Mouse (Mus musculus): ENCODE results near the gene Maz. TPM values are rescaled to one million over a fixed set of nuclear protein-coding genes. Genes with fewer than 3 reads are reported as not detected.

Gene Maz
- total RNA-seq, 2 experiments from 2014 or later: 210 to 221 TPM

DNA sequence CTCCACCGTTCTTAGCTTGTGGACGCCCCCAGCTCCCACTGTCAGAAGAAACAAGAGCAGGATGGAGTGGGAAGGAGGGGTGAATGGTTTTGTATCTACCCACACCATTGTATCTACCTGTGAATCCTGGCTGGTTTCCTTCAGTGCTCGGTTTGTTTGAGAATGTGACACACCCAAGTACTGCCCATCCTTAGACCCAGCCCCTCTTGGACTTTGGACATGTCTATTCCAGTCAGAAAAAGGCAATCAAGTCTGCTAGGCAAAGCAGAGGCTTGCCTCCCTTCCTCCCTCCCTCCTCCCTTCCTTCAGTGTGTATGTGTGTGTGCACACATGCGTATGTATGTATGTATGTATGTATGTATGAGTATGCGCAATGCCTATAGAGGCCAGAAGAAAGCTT is 23.2 kb downstream of the Maz start:
- DNase-seq (ENCODE audit: extremely low spot score in 1 of 2, low spot score in 2 of 2): no peak
- Histone ChIP-seq H3K4me3 (no peak overlapping the region), H3K27ac (no peak overlapping the region)
- intact Hi-C loops (cut with DNase I): no loop called here
- TF ChIP-seq CTCF (IDR thresholded peaks at IDR 0.05): no peak

DNA sequence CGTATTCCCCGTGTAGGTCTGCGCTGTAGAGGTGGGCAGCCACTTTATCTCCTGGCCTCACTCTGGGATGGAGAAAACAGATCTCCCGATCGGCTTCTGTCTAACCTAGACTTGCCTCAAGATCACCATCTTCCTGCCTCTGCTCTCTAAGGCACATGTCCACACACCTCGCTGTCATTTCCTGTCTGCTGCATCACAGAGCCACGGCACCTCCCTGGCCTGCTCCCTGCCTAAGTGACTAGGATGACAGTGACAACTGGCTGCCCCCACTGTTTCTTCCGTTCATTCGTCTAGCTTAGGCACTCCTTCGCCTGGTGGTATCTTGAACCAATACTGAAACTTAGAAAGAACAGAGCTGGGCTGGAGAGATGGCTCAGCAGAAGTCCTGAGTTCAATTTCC is 27.3 kb downstream of the Maz start:
- intact Hi-C loops (cut with DNase I): no loop called here
- no peak for TF ChIP-seq CTCF (IDR thresholded peaks at IDR 0.05)
- DNase-seq (ENCODE audit: extremely low spot score in 1 of 2, low spot score in 2 of 2): no peak
- no peak overlapping the region for H3K4me3 ChIP-seq
- H3K27ac ChIP-seq: no peak overlapping the region

DNA sequence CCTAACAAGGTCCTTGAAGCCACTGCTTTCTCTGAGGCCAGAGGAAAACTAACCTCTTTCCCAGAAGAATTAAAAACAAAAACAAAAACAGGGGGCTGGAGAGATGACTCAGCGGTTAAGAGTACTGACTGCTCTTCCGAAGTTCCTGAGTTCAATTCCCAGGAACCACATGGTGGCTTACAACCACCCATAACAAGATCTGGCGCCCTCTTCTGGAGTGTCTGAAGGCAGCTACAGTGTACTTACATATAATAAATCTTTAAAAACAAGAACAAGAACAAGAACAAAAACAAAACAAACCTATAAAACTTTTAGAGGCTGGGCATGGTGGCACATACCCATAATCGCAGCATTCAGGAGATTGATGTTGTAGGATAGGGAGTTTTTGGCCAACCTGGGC is 30.4 kb downstream of the Maz start:
- peak; percentile 18; the same call in 1 of the 2 replicates for TF ChIP-seq CTCF (IDR thresholded peaks at IDR 0.05)
- no peak overlapping the region for H3K4me3 ChIP-seq
- intact Hi-C loops (cut with DNase I): no loop called here
- H3K27ac ChIP-seq: no peak overlapping the region
- no peak for DNase-seq (ENCODE audit: extremely low spot score in 1 of 2, low spot score in 2 of 2)

DNA sequence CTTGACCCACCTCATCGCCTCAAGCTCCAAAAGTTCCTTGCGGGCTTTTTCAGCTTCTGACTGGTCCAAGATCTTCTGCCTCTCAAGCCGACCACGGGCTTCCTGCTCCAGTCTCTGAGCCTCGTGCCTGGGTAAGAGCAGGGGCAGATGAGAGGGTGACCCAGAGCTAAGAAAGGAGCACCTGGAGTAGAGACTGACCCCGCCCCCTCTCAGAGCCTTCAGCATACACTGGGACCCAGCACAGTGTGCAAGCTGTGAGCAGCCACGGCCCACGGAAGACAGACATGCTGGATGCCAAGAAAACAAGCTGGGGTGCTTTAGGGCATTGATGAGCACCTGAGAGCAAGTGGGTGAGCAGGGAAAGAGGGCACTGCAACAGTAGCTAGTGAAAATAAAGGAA is 38.0 kb downstream of the Maz start:
- intact Hi-C loops (cut with DNase I): no loop called here
- no peak for DNase-seq (ENCODE audit: extremely low spot score in 1 of 2, low spot score in 2 of 2)
- no peak for TF ChIP-seq CTCF (IDR thresholded peaks at IDR 0.05)
- Histone ChIP-seq H3K4me3 (no peak overlapping the region), H3K27ac (no peak overlapping the region)

DNA sequence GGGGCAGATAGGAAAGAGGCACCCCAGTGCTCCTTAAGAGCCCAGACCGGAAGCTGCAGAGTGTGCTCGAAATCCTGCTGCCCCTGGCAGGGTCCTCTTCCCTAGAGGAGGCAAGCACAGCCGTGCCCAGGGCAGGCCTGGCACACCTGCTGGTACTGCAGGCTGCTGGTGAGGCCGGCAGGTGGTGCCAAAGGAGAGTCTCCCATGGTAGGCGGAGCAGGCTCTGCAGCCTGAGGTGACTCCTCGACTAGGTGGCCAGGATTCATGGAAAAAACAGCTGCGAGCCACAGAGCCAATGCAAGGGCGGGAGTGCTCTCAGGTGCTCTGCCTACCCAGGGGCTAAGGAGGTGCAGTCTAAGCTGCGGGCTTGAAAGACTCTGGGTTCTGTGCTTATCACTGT is 40.5 kb downstream of the Maz start:
- intact Hi-C loops (cut with DNase I): loop anchor here (1.0 kb wide), 1 partner anchor 121 kb away; no protein-coding TSS in a partner anchor
- peak; percentile 64 for TF ChIP-seq CTCF (IDR thresholded peaks at IDR 0.05)
- Histone ChIP-seq H3K4me3 (no peak overlapping the region), H3K27ac (peak overlapping the region; percentile 45)
- DNase-seq (ENCODE audit: extremely low spot score in 1 of 2, low spot score in 2 of 2): peak in 1 of 2 experiments; percentile 52

DNA sequence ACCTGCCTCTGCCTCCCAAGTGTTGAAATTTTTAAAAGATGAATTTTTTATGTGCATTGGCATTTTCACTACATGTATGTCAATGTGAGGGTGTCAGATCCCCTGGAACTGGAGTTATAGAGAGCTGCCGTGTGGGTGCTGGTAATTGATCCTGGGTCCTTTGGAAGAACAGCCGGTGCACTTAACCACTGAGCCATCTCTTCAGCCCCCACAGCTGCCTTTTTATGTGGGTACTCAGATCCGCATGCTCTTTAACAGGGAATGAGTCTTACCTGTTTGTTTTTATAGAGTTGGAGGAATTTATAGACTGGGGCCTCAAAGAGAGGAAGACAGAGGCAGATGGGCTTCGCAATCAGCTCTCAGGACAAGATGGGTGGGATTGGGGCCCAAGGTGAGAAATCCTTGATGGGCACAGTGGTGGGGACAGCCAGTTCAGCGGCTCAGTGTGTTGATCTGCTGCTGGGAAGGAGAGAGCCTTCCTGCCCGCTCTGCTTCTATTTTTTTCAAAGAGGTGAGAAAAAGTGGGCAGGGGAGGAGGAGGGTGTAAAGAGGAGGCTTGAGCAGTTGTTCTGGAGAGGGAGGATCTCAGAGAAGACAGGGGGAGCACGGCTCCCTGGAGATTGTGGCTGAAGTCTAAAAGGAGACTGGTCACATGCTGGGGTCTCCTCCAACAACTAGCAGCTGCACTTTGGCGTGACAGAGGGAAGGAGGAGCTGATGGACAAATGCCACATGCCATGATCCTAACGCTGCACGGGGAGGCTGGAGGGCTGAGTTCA is 42.0 kb downstream of the Maz start:
- TF ChIP-seq CTCF (IDR thresholded peaks at IDR 0.05): no peak; the same call in 1 of the 2 replicates
- DNase-seq (ENCODE audit: extremely low spot score in 1 of 2, low spot score in 2 of 2): peak in 1 of 2 experiments; percentile 49
- Histone ChIP-seq H3K4me3 (no peak overlapping the region), H3K27ac (peak overlapping the region; percentile 45)
- intact Hi-C loops (cut with DNase I): loop anchor here (1.0 kb wide), 2 partner anchors 23 to 127 kb away; no protein-coding TSS in a partner anchor

DNA sequence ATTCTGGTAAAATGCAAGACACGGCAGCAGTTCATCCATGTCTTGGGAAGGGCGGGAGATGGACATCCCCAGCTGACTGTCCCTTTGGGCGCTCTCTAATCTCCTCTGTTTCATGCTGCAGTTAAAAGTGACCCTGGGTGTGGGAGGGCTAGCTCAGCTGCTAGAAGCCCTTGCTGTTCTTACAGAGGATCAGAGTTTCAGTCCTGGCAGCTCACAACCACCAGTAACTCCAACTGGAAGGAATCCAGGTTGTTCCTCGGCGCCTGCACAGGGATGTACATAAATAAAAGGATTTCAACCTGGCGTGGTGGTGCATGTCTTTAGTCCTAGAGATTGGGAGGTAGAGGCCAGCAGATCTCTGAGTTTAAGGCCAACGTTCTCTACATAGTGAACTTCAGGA is 43.7 kb downstream of the Maz start:
- peak overlapping the region; percentile 28; the same call in 1 of the 2 replicates for H3K27ac ChIP-seq
- intact Hi-C loops (cut with DNase I): no loop called here
- DNase-seq (ENCODE audit: extremely low spot score in 1 of 2, low spot score in 2 of 2): no peak
- TF ChIP-seq CTCF (IDR thresholded peaks at IDR 0.05): no peak
- H3K4me3 ChIP-seq: no peak overlapping the region

DNA sequence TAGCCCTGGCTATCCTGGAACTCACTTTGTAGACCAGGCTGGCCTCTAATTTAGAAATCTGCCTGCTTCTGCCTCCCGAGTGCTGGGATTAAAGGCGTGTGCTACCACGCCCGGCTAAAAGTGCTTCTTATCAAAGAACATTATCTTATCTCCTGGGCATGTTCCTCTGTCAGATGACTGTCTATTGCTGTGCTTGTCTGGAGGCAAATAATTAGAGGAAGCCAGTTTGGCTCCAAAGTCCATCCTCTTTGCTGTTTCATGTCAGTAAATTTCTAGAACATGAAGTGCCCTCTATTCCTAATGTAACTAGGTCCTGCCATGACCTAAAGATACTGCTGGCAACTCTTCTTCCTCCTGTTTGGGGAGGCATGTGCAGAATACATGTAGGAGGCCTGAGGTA is 44.8 kb downstream of the Maz start:
- intact Hi-C loops (cut with DNase I): no loop called here
- Histone ChIP-seq H3K27ac (no peak overlapping the region), H3K4me3 (no peak overlapping the region)
- no peak for DNase-seq (ENCODE audit: extremely low spot score in 1 of 2, low spot score in 2 of 2)
- no peak for TF ChIP-seq CTCF (IDR thresholded peaks at IDR 0.05)

DNA sequence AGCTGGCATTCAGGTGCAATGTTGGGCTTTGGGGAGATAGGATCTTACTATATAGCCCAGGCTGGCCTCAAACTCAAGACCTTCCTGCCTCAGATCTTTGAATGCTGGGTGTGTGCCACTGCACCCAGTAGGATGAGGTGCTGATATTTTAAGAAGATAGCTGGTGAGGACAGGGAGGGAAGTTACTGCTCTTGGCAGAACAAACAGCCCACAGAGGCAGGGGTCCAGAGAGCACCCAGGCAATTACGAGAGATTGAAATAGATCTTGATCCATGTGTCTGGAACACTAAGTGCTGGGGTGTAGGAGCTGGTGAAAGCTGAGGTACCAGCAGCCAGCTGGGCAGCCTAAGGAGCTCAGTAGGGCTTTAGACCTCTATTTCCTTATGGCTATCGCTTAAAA is 45.2 kb downstream of the Maz start:
- Histone ChIP-seq H3K4me3 (no peak overlapping the region), H3K27ac (no peak overlapping the region)
- DNase-seq (ENCODE audit: extremely low spot score in 1 of 2, low spot score in 2 of 2): no peak
- TF ChIP-seq CTCF (IDR thresholded peaks at IDR 0.05): no peak
- intact Hi-C loops (cut with DNase I): no loop called here

DNA sequence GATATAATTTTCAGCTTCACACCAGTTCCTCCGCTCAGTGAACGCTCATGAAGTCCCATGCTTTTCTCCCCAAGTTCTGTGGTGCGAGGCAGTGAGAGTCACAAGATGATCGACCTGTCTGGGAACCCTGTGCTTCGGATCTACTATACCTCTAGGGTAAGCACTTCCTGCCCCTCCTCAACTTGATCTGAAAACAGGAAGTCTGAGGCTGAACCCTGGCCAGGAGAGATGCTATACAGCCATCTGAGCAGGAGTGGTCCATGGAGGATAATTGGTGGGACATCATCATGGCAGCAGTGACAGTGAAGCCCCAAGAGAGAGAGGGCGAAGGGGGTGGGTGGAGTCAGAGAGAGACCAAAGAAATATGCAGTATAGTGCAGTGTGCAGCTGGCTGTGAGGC is 48.0 kb downstream of the Maz start:
- no peak overlapping the region for H3K4me3 ChIP-seq
- DNase-seq (ENCODE audit: extremely low spot score in 1 of 2, low spot score in 2 of 2): no peak
- TF ChIP-seq CTCF (IDR thresholded peaks at IDR 0.05): no peak
- intact Hi-C loops (cut with DNase I): no loop called here
- no peak overlapping the region for H3K27ac ChIP-seq

DNA sequence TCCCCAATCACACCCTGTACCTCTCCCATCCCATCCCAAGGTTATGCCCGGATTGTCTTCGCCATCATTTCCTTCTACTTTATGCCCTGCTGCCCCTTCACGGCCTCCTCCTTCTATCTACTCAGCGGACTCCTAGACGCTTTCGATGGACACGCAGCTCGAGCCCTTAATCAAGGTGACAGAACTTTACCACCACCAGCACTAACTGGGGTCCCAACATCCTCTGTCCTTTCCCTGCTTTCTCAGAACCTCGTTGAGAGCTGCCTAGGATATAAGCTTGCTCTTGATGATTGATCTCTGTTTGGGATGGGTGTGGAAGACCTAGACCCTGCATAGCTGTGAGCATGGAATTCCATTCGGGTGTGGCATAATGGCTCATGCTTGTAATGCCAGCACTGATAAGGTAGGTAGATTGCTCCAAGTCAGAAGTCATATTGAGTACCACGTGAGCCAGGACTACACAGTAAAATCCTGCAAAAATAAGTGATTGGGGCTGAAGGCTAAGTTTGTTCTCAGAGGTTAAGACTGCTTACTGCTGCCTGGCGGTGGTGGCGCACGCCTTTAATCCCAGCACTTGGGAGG is 49.9 kb downstream of the Maz start:
- intact Hi-C loops (cut with DNase I): loop anchor here (1.0 to 2.0 kb wide), 2 partner anchors 40 to 50 kb away; partner anchors contain the start of genes Maz, Pagr1a and Pagr1b
- no peak for DNase-seq (ENCODE audit: extremely low spot score in 1 of 2, low spot score in 2 of 2)
- Histone ChIP-seq H3K4me3 (peak overlapping the region; percentile 99), H3K27ac (peak overlapping the region; percentile 100)
- no peak for TF ChIP-seq CTCF (IDR thresholded peaks at IDR 0.05)
